Mouse (Mus musculus): Measurements from ENCODE around the gene Mrm2.
"Not testable (repeated sequence)": the region's sequence is repeated elsewhere in the genome, so short reads cannot be mapped to it uniquely, and the experiment has no call there.

Mrm2 gene

DNA sequence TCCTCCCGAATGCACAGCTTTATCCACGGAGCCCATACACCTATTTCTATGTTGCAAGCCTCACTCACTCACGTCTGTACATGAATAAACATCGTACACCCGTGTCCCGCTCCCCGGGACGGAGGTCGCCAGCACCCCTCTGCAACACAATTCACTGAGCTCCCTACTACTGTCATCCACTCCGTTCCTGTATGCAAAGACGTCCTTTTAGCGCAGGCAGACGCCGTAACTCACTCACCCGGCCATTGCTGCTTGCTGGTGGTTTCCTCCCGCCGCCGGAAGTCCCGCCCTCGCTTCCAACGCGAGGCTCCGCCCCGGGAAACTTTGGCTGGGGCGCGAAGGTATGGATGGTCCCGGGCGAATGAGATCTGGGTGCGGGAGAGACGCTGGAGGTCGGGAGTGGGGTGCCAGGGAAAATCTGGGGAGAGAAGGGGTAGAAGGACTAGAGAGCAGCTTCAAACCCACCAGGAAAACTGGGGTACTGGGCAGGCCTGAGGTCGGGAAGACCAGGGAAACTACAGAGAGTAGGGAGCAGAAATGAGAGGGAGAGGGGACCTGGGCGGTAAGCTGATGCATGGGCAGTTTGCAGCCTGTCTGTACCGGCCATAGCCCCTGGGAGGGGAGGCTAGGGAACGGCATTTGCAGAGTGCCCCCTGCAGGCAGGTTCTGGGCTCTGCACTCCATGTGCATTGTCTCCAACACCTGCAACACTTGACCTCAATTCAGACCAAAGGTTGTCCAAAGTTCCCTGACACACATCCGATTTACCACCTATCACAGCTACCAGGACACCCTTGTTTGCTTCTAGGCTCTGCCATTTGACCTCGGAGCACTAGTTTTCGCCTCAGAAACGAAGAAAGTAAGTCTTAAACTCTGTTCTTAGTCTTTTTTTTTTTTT is at the start of gene Mrm2:
Mrm2 (minus strand) TSS at position 284 of the 898 bp plus-strand sequence.
- peak; percentile 89 for DNase-seq

GRCm38 (mm10) chr5:140381156-140381555 is 49.5 kb upstream of the Mrm2 start:
- DNase-seq, result no peak

GRCm38 (mm10) chr5:140379299-140379698 is 47.6 kb upstream of the Mrm2 start:
- DNase-seq, result no peak

- no peak for DNase-seq
Observed at GRCm38 (mm10) chr5:140378121-140378853, 46.6 kb upstream of the Mrm2 start.

DNA sequence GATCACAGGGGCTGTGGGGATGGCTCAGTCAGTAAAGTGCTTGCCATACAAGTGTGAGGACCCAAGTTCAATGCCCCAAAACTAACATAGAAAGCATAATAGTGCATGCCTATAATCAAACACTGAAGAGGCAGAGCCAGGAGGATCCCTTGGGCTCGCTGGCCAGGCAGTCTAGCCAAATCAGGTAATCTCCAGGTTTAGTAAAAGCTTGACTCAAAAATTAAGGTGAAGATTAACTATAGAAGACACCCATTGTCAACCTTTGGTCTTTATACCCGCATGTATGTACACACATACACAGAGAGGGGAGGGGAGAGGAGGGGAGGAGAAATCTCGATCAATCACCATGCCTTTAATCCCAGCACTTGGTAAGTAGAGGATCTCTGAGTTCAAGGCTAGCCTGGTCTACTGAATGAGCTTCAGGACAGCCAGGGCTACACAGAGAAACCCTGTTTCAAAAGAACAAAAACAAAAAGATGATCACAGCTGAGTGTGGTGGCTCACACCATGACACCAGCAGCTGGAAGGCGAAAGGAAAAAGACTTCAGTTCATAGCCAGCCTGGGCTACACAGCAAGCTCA is 43.6 kb upstream of the Mrm2 start:
- DNase-seq, result no peak

GRCm38 (mm10) chr5:140374226-140374625 is 42.5 kb upstream of the Mrm2 start:
- peak; percentile 43 for DNase-seq

- no peak for DNase-seq
Observed at GRCm38 (mm10) chr5:140373711-140374110, 42.0 kb upstream of the Mrm2 start.

- no peak for DNase-seq
Observed at GRCm38 (mm10) chr5:140371671-140372070, 40.0 kb upstream of the Mrm2 start.

- no peak for DNase-seq
Observed at GRCm38 (mm10) chr5:140370446-140371254, 39.0 kb upstream of the Mrm2 start.

DNA sequence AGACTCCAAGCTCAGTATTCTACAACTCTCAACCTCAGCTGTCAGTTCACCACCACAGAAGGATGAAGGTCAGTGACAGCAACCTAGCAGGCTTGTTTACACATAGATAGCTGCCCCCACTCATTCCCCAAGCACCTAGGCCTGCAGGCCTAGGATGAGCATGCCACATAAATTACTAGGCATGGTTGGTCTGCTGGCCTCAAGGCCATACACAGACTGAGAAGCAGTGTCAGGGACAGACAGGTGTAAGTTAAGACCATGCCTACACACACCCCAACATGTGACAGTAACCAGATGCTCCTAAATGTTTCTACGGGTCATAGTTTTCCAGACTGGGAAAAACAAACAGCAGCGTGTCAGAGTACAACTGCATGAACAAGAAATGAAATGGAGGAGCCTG is 37.8 kb upstream of the Mrm2 start:
- DNase-seq, result no peak

DNA sequence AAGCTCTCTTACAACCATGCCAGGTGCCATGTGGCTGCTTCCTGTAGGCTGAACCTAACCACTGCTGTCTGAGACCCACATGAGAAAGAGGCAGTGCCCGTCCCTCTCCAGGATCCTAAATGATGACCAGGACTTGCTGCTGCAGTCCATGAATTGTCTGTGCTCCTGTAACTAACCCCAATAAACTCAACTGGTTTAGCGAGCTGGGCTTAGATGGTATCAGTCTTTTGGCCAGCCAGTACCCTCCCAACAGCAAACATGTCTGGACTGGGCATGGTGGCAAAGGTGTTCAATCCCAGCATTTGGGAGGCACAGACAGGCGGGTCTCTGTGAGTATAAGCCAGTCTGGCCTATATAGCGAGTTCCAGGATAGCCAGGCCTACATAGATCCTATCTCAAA is 37.2 kb upstream of the Mrm2 start:
- no peak for DNase-seq

- DNase-seq, result not testable (repeated sequence)
Observed at GRCm38 (mm10) chr5:140368126-140368525, 36.4 kb upstream of the Mrm2 start.

DNA sequence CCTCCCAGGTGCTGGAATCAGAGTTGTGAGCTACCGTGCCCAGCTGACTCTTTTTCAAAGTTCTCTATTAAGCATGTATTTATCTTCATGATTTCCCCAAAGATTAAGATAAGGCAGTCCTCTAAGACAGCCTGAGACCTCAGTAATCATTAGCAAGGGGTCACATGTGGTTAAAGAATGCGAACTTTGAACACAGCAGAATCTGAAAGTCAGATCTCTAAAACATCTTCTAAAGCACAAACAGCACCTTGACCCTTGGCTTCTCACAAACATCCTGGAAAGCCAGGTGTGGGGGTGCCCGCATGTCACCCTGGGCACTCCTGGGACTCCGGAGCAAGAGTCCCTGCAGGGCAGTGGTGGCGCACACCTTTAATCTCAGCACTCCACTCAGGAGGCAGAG is 32.7 kb upstream of the Mrm2 start:
- DNase-seq, result no peak

DNA sequence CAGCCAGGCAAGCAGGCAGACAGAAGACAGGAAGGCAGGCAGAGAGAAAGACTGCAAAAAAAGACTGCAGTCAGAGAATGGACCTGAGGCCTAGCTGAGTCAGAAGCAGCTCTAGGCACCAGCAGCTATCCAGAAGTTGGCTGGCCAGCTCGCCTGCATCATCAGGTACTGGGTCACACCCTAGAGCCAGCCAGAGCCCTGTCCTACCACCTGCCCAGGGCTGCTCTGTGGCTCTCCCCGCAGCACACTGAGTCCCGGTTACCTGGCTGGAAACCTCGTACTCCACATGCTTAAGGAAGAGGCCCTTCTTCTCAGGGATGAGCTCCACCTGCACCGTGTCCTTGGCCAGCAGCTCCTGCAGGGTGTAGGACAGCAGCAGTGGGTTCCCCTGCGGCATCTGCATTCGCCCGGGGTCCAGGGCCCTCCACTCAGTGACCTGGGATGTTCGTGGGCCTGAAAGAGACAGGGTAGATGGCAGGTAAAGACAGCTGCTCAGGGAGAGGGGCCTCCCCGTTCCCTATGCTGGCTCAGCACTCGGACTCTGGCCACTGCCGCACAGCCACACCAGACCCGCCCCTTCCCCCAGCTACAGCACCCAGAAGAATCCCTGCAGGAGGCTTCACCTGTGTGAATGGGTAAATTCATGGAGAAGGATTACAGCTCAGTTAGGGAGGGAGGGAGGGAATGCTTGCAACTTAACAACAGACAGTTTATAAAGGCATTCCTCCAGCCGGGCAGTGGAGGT is 28.4 kb upstream of the Mrm2 start:
- DNase-seq, result no peak

DNA sequence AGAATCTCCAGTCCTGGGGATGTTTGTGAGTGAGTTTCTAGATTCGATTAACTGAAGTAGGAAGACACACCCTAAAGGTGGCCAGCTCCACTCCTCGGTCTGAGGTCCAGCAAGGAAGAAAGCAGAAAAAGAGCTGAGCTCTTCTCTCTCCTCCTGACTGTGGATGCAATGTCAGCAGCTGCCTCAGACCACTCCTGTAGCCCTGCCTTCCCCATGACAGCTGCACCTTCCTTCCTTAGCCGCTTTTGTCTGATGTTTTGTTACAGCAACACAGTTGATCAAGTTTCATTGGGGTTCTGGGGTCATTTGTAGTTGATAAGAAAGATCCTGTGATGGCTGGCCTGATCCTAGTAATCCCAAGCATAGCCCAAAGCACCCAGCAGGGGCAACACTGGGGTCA is 25.8 kb upstream of the Mrm2 start:
- no peak for DNase-seq

GRCm38 (mm10) chr5:140355934-140356333 is 24.2 kb upstream of the Mrm2 start:
- DNase-seq, result no peak

DNA sequence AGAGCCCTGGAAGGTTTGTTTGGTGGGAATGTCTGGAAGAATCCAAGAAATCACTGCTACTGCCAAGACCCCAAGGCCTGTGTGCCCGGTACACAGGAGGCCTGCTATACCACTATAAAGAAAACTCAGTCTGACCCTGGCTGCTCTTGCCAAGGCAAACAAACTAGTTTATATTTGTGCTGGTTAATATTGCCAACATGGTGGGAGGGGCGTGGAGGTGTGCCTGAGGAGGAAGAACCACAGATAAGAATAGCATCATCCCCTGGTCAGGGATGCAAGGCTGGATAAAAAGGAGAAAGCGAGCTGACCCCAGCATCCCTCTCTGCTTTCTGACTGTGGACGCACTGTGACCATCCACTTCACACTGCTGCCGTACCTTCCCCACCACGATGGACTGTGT is 20.7 kb upstream of the Mrm2 start:
- no peak for DNase-seq

DNA sequence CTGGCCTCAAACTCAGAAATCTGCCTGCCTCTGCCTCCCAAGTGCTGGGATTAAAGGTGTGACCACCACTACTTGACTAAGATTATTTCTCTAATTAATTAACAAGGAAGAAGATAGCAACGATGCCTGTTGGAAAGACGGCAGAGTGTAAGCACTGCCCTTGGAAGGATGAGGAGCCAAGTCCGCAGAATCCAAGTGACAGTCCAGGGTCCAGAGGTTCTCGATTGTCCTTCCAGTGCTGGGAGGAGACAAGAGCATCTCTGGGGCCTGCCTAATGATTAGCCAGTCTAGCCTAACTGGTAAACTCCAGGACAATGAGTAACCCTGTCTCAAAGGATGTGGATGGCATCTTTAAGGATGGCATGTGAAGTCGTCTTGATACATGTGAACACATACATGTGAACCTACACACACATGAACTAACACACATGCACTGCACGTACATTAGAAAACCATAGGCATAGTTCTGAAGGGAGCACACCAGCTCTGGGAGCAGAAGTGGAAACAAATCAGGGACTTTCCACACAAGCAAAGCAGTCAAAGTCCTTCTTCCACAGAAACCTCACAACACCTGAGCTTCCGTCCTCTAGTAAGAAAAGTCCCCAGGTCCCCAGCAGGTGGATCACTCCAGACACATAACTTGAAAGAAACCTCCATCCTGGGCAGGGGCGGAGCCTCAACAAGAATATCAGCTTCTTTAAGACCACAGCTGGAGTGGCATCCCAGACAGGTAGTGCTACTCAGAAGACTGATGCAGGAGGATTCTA is 19.2 kb upstream of the Mrm2 start:
- no peak for DNase-seq

GRCm38 (mm10) chr5:140349882-140350281 is 18.2 kb upstream of the Mrm2 start:
- no peak for DNase-seq

DNA sequence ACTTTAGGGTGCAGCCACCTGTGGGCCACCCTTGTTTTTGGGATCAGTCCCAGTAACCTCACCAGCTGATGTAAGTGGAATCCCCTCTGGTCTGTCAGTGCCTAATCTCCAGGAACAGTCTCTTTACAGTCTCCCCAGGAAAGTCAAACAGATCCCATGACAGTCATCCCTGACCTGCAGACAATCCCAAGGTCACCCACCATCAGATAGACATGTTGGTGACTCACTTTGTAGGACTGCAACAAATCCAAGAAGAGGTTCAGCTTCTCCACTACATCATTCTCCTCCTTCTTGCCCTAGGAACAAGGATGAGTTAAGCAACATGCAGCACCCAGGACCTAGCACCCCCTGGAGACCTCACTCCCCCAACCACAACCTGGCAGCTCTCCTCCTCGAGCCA is 14.4 kb upstream of the Mrm2 start:
- DNase-seq, result no peak

DNA sequence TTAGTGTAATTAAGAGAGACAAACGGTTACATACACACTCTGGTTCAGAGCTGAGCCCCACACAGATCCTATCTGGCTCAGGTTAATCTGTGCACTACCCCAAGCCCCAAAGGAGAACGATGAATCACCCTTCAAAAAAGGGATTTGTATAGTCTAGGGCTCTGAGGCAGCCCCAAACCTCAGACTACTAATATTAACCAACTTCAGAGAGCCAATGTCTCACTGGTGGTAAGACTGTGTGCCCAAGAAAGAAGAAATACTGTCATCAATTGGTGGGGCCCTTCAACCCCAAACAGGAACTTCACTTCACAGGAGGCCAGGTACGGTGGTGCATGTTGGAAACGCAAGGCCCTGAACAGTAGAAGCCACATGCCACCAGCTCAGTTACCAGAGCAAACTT is 13.5 kb upstream of the Mrm2 start:
- DNase-seq, result no peak
